Mouse (Mus musculus): ENCODE measurements around the gene Tap1.
A peak's percentile ranks its signal among the peaks of the same experiment; 100 is the strongest.

- TF ChIP-seq NELFE (IDR thresholded peaks at IDR 0.05; ENCODE audit: low read depth, low read length): peak; percentile 75
- peak; percentile 70 for TF ChIP-seq POLR2A (IDR thresholded peaks at IDR 0.05; ENCODE audit: low read depth, low read length)
- TF ChIP-seq TCF12 (IDR thresholded peaks at IDR 0.05; ENCODE audit: low read depth, low read length): peak; percentile 49
- no peak for TF ChIP-seq BHLHE40 (IDR thresholded peaks at IDR 0.05; ENCODE audit: low read depth, low read length)
- TF ChIP-seq CTCF (conservative IDR thresholded peaks at IDR 0.05 in 1 of 2, IDR thresholded peaks at IDR 0.05 in 1 of 2; ENCODE audit: low read depth in 2 of 2, low read length in 2 of 2): peak; percentile 59 to 84; a peak in 3 of 4 replicates
- TF ChIP-seq USF1 (IDR thresholded peaks at IDR 0.05; ENCODE audit: low read depth, low read length): no peak
- TF ChIP-seq EP300 (IDR thresholded peaks at IDR 0.05; ENCODE audit: low read length): no peak
- TF ChIP-seq SMC3 (IDR thresholded peaks at IDR 0.05; ENCODE audit: low read depth, low read length): peak; percentile 56
These were observed 18.4 kb downstream of the Tap1 start for GRCm38 (mm10) chr17:34205746-34206176.

Data from CH12.LX (cell line).